Mouse (Mus musculus): ENCODE results near the gene Zfp445.
"Not testable (repeated sequence)": the region's sequence is repeated elsewhere in the genome, so short reads cannot be mapped to it uniquely, and the experiment has no call there.

Zfp445 gene

DNA sequence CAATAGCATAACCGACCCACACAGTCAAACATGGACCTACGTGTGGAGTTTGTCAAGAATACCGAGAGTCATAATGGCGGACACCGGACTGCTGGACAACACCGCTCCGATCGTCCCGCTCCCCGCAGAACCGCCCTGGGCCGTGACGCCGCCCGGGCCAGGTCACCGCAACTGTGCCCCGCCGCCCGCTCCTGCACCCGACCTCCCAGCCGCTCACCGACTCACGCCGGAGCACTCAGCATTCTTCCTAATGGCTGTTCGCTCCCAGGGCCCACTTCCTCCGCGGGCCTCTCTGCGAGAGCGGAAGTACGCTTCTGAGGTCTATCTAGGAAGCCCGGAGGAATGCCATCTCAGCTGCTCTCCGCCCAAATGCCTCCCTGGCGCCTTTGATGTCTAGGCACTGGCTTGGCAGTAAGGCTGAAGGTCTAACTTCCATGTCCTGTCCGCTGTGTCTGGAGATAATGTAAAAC, at the start of gene Zfp445:
Zfp445 (minus strand) TSS at position 310 of the 470 bp plus-strand sequence.
- DNase-seq (ENCODE audit: low spot score in 2 of 2): peak; percentile 78 to 87

DNA sequence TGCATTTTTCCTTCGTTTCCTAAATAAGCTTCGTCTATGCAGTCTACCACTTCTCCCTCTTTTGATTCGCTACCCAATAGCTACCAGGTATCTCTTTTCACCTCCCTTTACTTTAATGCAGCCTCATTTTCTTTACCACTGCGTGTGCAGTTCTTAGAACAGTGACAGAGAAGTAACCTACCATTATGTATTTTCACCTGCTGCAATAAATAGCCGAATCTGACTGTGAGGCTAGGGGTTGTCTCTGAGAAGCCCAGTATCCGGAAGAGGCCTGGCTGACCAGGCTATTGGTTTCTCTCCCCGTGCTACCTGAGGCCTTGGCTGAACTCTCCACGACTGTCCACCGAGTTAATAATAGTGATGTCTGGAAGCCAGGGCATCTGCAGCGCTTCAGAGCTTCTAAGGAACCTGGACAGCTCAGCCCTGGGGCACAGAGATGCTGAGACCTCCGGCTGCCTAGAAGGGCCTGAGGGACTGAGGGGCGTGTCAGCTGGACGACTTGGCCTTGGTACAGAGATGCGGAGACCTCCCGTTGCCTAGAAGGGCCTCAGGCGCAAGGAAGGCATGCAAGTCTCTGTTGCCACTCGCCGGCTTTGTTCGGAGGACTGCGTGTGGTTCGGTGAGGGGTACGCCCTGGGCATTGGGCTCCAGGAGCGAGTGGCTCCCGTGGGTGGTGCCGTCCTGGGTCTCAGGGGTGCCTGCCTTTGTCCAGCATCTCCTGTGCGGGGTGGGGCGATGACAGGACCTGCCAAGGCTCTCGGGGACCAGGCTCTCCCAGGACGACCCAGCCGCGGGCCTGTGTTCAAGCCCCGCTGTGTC, 37.1 kb upstream of the Zfp445 start:
- DNase-seq (ENCODE audit: low spot score in 2 of 2): peak; percentile 29 to 59

GRCm38 (mm10) chr9:122901047-122901446, 35.2 kb upstream of the Zfp445 start:
- DNase-seq (ENCODE audit: low spot score in 2 of 2): no peak

- peak; percentile 35 to 72 for DNase-seq (ENCODE audit: low spot score in 2 of 2)
Observed at GRCm38 (mm10) chr9:122886372-122887179, 20.8 kb upstream of the Zfp445 start.

GRCm38 (mm10) chr9:122885385-122885784, 19.6 kb upstream of the Zfp445 start, which contains the start of gene Zkscan7:
Gene Zkscan7 (plus strand): TSS chr9:122885685.
- DNase-seq (ENCODE audit: low spot score in 2 of 2): no peak

- DNase-seq (ENCODE audit: low spot score in 2 of 2): no peak
Observed at GRCm38 (mm10) chr9:122875145-122875544, 9.3 kb upstream of the Zfp445 start.

- no peak for DNase-seq (ENCODE audit: low spot score in 2 of 2)
Observed at GRCm38 (mm10) chr9:122874653-122875052, 8.8 kb upstream of the Zfp445 start.

GRCm38 (mm10) chr9:122872595-122872994, 6.8 kb upstream of the Zfp445 start:
- no peak for DNase-seq (ENCODE audit: low spot score in 2 of 2)

DNA sequence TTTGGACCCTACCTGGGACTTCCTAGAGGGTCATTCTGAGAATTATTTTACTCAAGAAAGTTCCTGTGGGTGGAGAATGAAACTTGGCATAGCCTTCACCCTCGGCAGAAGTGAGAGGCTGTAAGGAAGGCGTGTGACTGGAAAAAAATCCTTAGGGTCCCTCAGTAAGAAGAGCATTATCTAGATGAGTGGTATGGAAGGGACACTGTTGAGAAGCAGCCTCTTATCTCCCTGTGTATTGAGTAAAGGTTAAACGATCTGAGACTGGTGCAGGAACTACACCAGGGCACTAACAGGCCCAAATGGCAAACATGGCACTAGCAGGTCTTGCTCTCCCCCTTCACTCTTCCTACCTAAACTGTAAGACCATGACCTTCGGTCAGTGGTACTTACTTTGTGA, 386 bp upstream of the Zfp445 start:
- no peak for DNase-seq (ENCODE audit: low spot score in 2 of 2)

DNA sequence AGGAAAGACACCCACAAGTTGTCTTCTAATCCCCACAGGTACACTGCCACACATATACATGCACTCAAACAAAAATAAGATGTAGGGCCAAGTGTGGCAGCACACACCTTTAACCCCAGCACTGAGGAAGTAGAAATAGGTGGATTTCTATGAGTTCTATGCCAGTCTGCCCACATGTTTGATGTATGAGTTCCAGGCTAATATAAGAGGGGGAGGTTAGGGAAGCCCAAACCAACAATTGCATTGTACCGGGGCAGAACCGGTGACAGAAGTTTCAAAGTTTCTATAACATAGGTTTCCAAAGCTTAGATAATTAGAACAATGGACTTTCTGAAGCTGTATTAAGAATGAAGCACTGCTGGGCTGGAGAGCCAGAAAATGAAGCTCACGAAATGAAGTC, 958 bp downstream of the Zfp445 start:
- no peak for DNase-seq (ENCODE audit: low spot score in 2 of 2)

GRCm38 (mm10) chr9:122863731-122864130, 2.1 kb downstream of the Zfp445 start:
- DNase-seq (ENCODE audit: low spot score in 2 of 2): no peak

DNA sequence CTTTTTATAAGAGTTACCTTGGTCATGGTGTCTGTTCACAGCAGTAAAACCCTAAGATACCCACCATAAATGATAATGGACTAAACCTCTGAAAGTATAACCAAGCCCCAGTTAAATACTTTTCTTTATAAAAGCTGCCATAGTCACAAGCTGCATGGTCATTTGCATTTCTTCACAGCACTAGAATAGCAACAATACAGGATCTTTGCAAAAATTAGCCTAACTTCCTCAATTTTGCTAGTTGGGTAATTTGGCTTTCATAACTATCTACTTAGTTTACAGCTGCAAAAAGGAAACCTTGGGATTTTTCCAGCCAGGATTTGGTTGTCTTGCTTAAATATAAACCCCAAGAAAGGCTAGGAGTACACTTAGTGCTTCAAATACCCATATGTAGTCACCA, 5.1 kb downstream of the Zfp445 start:
- no peak for DNase-seq (ENCODE audit: low spot score in 2 of 2)

- no peak for DNase-seq (ENCODE audit: low spot score in 2 of 2)
Observed at GRCm38 (mm10) chr9:122856716-122857115, 9.1 kb downstream of the Zfp445 start.

- DNase-seq (ENCODE audit: low spot score in 2 of 2): no peak
Observed at GRCm38 (mm10) chr9:122855617-122856016, 10.2 kb downstream of the Zfp445 start.

DNA sequence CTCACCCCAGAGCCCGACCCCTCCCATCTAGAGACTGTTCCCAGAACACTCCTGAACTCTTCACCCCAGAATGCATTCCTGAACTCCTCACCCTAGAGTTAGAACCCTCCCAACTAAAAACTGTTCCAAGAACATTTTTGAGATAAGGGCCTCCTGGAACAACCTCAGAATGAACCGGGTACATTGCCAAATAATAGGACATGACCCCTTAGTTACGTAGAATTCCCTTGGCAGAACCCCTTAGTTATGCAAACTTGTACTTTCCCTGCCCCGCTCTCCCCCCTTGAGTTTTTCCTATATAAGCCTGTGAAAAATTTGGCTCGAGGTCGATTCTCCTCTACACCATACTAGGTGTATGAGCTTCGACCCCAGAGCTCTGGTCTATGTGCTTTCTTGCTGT, 10.7 kb downstream of the Zfp445 start:
- DNase-seq (ENCODE audit: low spot score in 2 of 2): not testable (repeated sequence)

DNA sequence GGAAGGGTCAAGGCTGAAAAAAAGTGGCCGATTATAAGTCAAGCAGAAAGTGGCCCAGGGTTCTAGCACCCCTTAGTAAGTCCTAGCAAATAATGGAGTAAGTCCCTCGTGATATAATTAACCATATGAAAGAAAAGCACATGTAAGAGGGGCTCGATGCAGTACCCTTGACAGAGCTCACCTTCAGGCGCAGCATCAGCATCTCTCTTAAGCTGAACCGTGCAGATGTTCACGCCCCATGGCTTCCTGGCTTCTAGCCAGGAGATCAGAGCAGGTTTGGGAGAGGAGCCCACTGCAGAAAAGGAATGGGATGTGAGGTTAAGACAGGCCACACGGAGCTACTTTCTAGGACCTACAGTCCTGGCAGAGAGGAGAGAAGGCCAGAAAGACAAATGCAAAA, 11.3 kb downstream of the Zfp445 start:
- no peak for DNase-seq (ENCODE audit: low spot score in 2 of 2)

GRCm38 (mm10) chr9:122847811-122848311, 17.9 kb downstream of the Zfp445 start:
- not testable (repeated sequence) for DNase-seq (ENCODE audit: low spot score in 2 of 2)

- no peak for DNase-seq (ENCODE audit: low spot score in 2 of 2)
Observed at GRCm38 (mm10) chr9:122846156-122846555, 19.6 kb downstream of the Zfp445 start.

DNA sequence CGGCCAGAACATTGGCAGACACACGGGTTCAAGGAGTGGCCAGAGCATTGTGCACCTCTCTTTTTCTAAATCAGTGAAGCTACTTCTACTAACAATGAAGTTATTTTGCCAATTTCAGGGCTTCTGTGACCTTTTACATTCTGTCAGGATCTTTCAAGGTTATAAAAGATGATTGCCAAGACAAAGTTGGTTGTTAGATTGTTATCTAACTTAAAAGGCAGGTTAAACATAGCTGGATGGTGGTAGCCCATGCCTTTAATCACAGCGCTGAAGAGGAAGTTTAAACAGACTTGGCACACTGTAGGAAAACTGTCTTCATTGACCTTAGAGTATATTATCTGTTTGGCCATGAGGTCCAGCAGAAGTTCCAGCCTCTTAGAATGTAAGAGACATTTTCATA, 20.2 kb downstream of the Zfp445 start:
- DNase-seq (ENCODE audit: low spot score in 2 of 2): no peak

- no peak for DNase-seq (ENCODE audit: low spot score in 2 of 2)
Observed at GRCm38 (mm10) chr9:122843760-122844159, 22.0 kb downstream of the Zfp445 start, which contains the start of gene Gm35549. Gene Gm35549 (minus strand): TSS chr9:122844035.

DNA sequence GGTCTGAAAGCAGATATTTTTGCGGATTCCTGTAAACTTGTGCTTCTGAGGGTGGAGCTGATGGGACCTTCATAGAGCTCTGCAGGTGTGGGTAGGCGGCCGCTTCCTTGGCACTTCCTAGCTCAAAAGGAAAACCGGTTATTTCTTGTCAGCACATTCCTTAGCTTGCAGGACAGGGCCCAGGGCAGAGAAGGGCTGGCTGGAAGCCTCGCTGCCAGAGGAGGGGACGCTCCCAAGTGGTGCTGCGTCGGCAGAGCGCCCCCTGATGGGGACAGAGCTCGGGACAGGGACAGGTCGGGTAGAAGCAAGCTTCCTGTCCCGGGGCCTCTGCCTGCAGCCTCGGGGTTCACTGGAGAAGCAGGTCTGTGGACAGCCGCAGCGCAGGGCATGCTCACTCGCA, 28.1 kb downstream of the Zfp445 start:
- peak; percentile 13 to 62 for DNase-seq (ENCODE audit: low spot score in 2 of 2)

- no peak for DNase-seq (ENCODE audit: low spot score in 2 of 2)
Observed at GRCm38 (mm10) chr9:122837216-122837615, 28.6 kb downstream of the Zfp445 start.
